Mouse (Mus musculus): Measurements from ENCODE around the gene Gm4450. TPM values are rescaled to one million over a fixed set of nuclear protein-coding genes. Genes with fewer than 3 reads are reported as not detected.

The Gm4450 gene
- not detected in 2 replicates for polyA plus RNA-seq (2012; rRNA removed)

DNA sequence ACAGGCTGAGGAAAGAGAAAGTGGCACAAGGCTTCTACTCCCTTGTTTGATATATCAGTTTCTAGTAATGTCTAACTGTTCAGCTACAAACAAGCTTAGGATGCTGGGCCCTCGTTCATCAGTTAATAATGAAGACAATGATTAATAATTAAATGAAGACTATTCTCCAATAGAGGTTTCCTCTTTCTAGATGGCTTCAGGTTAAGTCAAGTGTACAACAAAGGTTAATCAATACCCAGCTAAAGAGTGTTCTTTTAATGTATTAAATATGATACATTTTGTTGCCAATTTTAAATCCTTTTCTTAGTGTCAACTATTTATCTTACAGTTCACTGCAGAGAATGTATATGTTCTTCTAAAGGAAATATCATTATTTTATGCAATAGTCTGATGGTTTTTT lies at the start of gene Gm4450:
Gm4450 (minus strand) TSS at position 101 of the 400 bp plus-strand sequence.

Other genes with a start within 250 kb of the Gm4450 start
- gene Reg4, start 235.0 kb downstream of the Gm4450 start, polyA plus RNA-seq (2012; rRNA removed) = not detected in 2 replicates
- 6.0 and 13.6 TPM in 2 replicates for gene Hmgcs2, start 176.7 kb downstream of the Gm4450 start, polyA plus RNA-seq (2012; rRNA removed)
- gene Phgdh, start 117.1 kb downstream of the Gm4450 start, polyA plus RNA-seq (2012; rRNA removed) = 24.4 and 27.4 TPM in 2 replicates
- gene Zfp697, start 74.7 kb downstream of the Gm4450 start, polyA plus RNA-seq (2012; rRNA removed) = 0.12 and 0.52 TPM in 2 replicates
- not detected in 2 replicates for gene Hsd3b4, start 53.4 kb upstream of the Gm4450 start, polyA plus RNA-seq (2012; rRNA removed)
- not detected in 2 replicates for gene Gm10681, start 131.7 kb upstream of the Gm4450 start, polyA plus RNA-seq (2012; rRNA removed)
- gene Hsd3b5, start 173.1 kb upstream of the Gm4450 start, polyA plus RNA-seq (2012; rRNA removed) = not detected in 2 replicates

All from stomach, adult 2 months (tissue).